Mouse (Mus musculus): ENCODE data around the gene Naa16.

GRCm38 (mm10) chr14:79307908-79308307 is 82.7 kb downstream of the Naa16 start:
- TF ChIP-seq CTCF (IDR thresholded peaks at IDR 0.05; ENCODE audit: control insufficient read depth, insufficient read depth, insufficient replicate concordance, low read depth, low read length), result no peak
- TF ChIP-seq POLR2A (IDR thresholded peaks at IDR 0.05; ENCODE audit: control insufficient read depth, low read depth, low read length), result no peak

Data from testis, adult 2 months (tissue).